Mouse (Mus musculus) erythroid progenitor cell, adult 5-6 weeks (primary cell): Measurements from ENCODE around the gene Zfp882. TPM values are rescaled to one million over a fixed set of nuclear protein-coding genes. Genes with fewer than 3 reads are reported as not detected.
"Not testable (repeated sequence)": the region's sequence is repeated elsewhere in the genome, so short reads cannot be mapped to it uniquely, and the experiment has no call there.

ENCODE experiments used
- ATAC-seq: replicated peaks from 2 replicates; pipeline ENCODE4 v1.8.0; 2016; ENCODE audit warnings: moderate number of reproducible peaks, mild to moderate bottlenecking, moderate TSS enrichment, inconsistent platforms; ENCODE audit not compliant: poor library complexity, low FRiP score, severe bottlenecking
- total RNA-seq, 2 experiments: library from RNA; stranded (forward) in 1 of 2; stranded (reverse) in 1 of 2; fragments of 150-400 nt in 1 of 2; fragments of 186-747, 209-891 nt in 1 of 2; gene quantifications; 2 replicates each; pipeline versions ENCODE4 v1.2.3 to v1.2.4; 2015 to 2017; ENCODE audit warnings: low replicate concordance in 2 of 2

Gene Zfp882
- total RNA-seq (2015; ENCODE audit: low replicate concordance) (1.7 and 11.9 TPM in 2 replicates), total RNA-seq (2017; ENCODE audit: low replicate concordance) (4.7 and 5.0 TPM in 2 replicates)

GRCm38 (mm10) chr8:71908309-71909261 is at the start of gene Zfp882, which contains the start of gene Zfp617:
Gene Zfp882, plus strand, starts transcription at chr8:71908608.
Gene Zfp617, plus strand, starts transcription at chr8:71908635.
- peak; percentile 98 for ATAC-seq

- not testable (repeated sequence) for ATAC-seq
Observed at GRCm38 (mm10) chr8:71861551-71861950, 46.9 kb upstream of the Zfp882 start.

GRCm38 (mm10) chr8:71862038-71862437 is 46.4 kb upstream of the Zfp882 start:
- ATAC-seq, result not testable (repeated sequence)

- ATAC-seq, result peak; percentile 93
Observed at GRCm38 (mm10) chr8:71881618-71882274, 26.7 kb upstream of the Zfp882 start, which contains the start of gene Zfp709. Gene Zfp709, plus strand, starts transcription at chr8:71882019.

GRCm38 (mm10) chr8:71900666-71901065 is 7.7 kb upstream of the Zfp882 start:
- not testable (repeated sequence) for ATAC-seq

- not testable (repeated sequence) for ATAC-seq
Observed at GRCm38 (mm10) chr8:71903084-71903483, 5.3 kb upstream of the Zfp882 start.

- no peak for ATAC-seq
Observed at GRCm38 (mm10) chr8:71906809-71907208, 1.6 kb upstream of the Zfp882 start.

GRCm38 (mm10) chr8:71907798-71908257 is 580 bp upstream of the Zfp882 start:
- ATAC-seq, result no peak

GRCm38 (mm10) chr8:71912286-71912685 is 3.9 kb downstream of the Zfp882 start:
- ATAC-seq, result no peak

- ATAC-seq, result peak; percentile 98
Observed at GRCm38 (mm10) chr8:71922567-71923401, 14.4 kb downstream of the Zfp882 start.

- ATAC-seq, result no peak
Observed at GRCm38 (mm10) chr8:71925791-71926190, 17.4 kb downstream of the Zfp882 start.

GRCm38 (mm10) chr8:71926551-71926950 is 18.1 kb downstream of the Zfp882 start:
- no peak for ATAC-seq

- no peak for ATAC-seq
Observed at GRCm38 (mm10) chr8:71927779-71928178, 19.4 kb downstream of the Zfp882 start.

GRCm38 (mm10) chr8:71938037-71938436 is 29.6 kb downstream of the Zfp882 start:
- ATAC-seq, result not testable (repeated sequence)

GRCm38 (mm10) chr8:71940293-71941208 is 32.1 kb downstream of the Zfp882 start:
- ATAC-seq, result peak; percentile 100

- ATAC-seq, result no peak
Observed at GRCm38 (mm10) chr8:71941776-71942175, 33.4 kb downstream of the Zfp882 start.

GRCm38 (mm10) chr8:71948624-71949023 is 40.2 kb downstream of the Zfp882 start:
- ATAC-seq, result no peak

GRCm38 (mm10) chr8:71950482-71951221 is 42.2 kb downstream of the Zfp882 start, which contains the start of gene Zfp961:
Gene Zfp961, plus strand, starts transcription at chr8:71951038.
- peak; percentile 99 for ATAC-seq
